Mouse (Mus musculus): ENCODE results near the gene Fbxl2. TPM values are rescaled to one million over a fixed set of nuclear protein-coding genes. Genes with fewer than 3 reads are reported as not detected.

Fbxl2 gene
- polyA plus RNA-seq, 1 experiment, result 21.8 TPM

- no peak for TF ChIP-seq POLR2AphosphoS2 (IDR thresholded peaks at IDR 0.05; ENCODE audit: insufficient read length, low read depth)
- no peak for TF ChIP-seq E2F4 (IDR thresholded peaks at IDR 0.05; ENCODE audit: insufficient read depth)
- TF ChIP-seq TCF12 (IDR thresholded peaks at IDR 0.05; ENCODE audit: insufficient read depth, poor library complexity, severe bottlenecking), result no peak
- TF ChIP-seq MAX (IDR thresholded peaks at IDR 0.05; ENCODE audit: low read depth), result no peak
- TF ChIP-seq REST (IDR thresholded peaks at IDR 0.05; ENCODE audit: insufficient read depth, insufficient read length), result no peak
- TF ChIP-seq TCF3 (IDR thresholded peaks at IDR 0.05; ENCODE audit: insufficient read length, low read depth), result no peak
- TF ChIP-seq USF1 (IDR thresholded peaks at IDR 0.05; ENCODE audit: low read depth), result no peak
- TF ChIP-seq POLR2A (IDR thresholded peaks at IDR 0.05; ENCODE audit: insufficient read length, low read depth), result no peak
- TF ChIP-seq MYOD1 (IDR thresholded peaks at IDR 0.05; ENCODE audit: control insufficient read depth in 1 of 3, insufficient read length in 2 of 3, low read depth in 2 of 3), result no peak
- TF ChIP-seq MYOG (IDR thresholded peaks at IDR 0.05; ENCODE audit: control insufficient read depth in 1 of 3, insufficient read depth in 1 of 3, insufficient read length in 2 of 3, low read depth in 2 of 3), result no peak
- no peak for TF ChIP-seq SRF (IDR thresholded peaks at IDR 0.05; ENCODE audit: control insufficient read depth, insufficient read length, low read depth)
- no peak for TF ChIP-seq CEBPB (IDR thresholded peaks at IDR 0.05; ENCODE audit: insufficient read depth, poor library complexity, severe bottlenecking)
- no peak overlapping the region for H3ac ChIP-seq (ENCODE audit: control insufficient read depth, insufficient read length)
- peaks cover 42% of the 10 kb centered on the region for H3K36me3 ChIP-seq (ENCODE audit: control insufficient read depth, insufficient read depth)
- no peak overlapping the region for H3K4me3 ChIP-seq
- H3K4me2 ChIP-seq (ENCODE audit: low read depth), result no peak overlapping the region
- H3K27me3 ChIP-seq (ENCODE audit: control insufficient read depth, insufficient read depth, insufficient read length), result no peaks in the 10 kb centered on the region
- no peaks in the 10 kb centered on the region for H3K79me2 ChIP-seq (ENCODE audit: control insufficient read depth, insufficient read depth)
Observed at GRCm38 (mm10) chr9:113974945-113975344, 71.0 kb downstream of the Fbxl2 start.

GRCm38 (mm10) chr9:113973857-113974256 is 72.1 kb downstream of the Fbxl2 start:
- Histone ChIP-seq H3K4me2 (ENCODE audit: low read depth) (no peak overlapping the region), H3K27me3 (ENCODE audit: control insufficient read depth, insufficient read depth, insufficient read length) (no peaks in the 10 kb centered on the region), H3ac (ENCODE audit: control insufficient read depth, insufficient read length) (no peak overlapping the region), H3K36me3 (ENCODE audit: control insufficient read depth, insufficient read depth) (peaks cover 39% of the 10 kb centered on the region), H3K4me3 (no peak overlapping the region), H3K79me2 (ENCODE audit: control insufficient read depth, insufficient read depth) (no peaks in the 10 kb centered on the region)
- TF ChIP-seq POLR2A (IDR thresholded peaks at IDR 0.05; ENCODE audit: insufficient read length, low read depth) (peak; percentile 45), POLR2AphosphoS2 (IDR thresholded peaks at IDR 0.05; ENCODE audit: insufficient read length, low read depth) (peak; percentile 73), TCF12 (IDR thresholded peaks at IDR 0.05; ENCODE audit: insufficient read depth, poor library complexity, severe bottlenecking) (no peak)

DNA sequence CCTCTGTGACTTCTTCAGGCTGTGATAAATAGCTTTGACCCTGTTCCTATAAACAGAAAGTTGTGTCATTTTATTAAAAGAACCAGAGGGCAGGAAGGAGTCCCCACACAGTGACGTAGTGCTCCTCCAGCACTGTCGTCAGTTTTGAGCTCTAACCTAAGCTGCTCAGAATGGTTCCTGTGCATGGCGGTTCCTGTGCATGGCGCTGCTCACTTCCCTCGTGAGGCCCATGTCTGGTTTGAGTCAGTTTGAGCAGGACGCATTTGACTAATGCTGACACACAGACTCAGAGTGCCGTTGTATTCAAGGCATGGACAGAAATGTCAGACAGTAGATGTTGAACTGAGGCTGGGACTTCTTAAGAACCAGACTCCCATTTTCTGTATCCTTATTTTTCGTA is 74.4 kb downstream of the Fbxl2 start:
- H3K27me3 ChIP-seq (ENCODE audit: control insufficient read depth, insufficient read depth, insufficient read length), result no peaks in the 10 kb centered on the region
- H3K79me2 ChIP-seq (ENCODE audit: control insufficient read depth, insufficient read depth), result no peaks in the 10 kb centered on the region
- H3ac ChIP-seq (ENCODE audit: control insufficient read depth, insufficient read length), result no peak overlapping the region
- no peak overlapping the region for H3K4me2 ChIP-seq (ENCODE audit: low read depth)
- TF ChIP-seq TCF3 (IDR thresholded peaks at IDR 0.05; ENCODE audit: insufficient read length, low read depth) (no peak), POLR2AphosphoS2 (IDR thresholded peaks at IDR 0.05; ENCODE audit: insufficient read length, low read depth) (peak; percentile 61)
- H3K4me3 ChIP-seq, result no peak overlapping the region
- H3K36me3 ChIP-seq (ENCODE audit: control insufficient read depth, insufficient read depth), result peaks cover 38% of the 10 kb centered on the region

DNA sequence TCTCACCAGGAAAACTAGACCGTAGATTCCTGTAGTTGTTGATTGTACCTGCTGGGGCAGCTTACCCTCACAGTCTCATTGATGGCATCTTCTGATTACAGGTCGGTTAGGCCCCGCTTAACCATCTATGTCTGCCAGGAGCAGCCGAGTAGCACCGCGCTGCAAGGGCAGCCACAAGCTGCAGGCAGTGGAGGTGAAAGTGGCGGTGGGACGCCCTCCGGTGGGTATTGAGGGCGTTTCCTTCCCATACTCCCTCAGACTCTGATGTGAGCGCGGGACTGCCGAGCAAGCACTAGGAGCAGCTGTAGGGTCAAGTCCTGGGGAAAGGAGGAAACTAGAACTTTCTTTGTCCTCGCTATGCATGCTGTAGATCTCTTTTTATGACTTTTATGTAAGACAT is 76.0 kb downstream of the Fbxl2 start:
- Histone ChIP-seq H3K36me3 (ENCODE audit: control insufficient read depth, insufficient read depth) (peaks cover 28% of the 10 kb centered on the region), H3K4me3 (no peak overlapping the region), H3K27me3 (ENCODE audit: control insufficient read depth, insufficient read depth, insufficient read length) (no peaks in the 10 kb centered on the region), H3K4me2 (ENCODE audit: low read depth) (no peak overlapping the region), H3ac (ENCODE audit: control insufficient read depth, insufficient read length) (no peak overlapping the region), H3K79me2 (ENCODE audit: control insufficient read depth, insufficient read depth) (no peaks in the 10 kb centered on the region)
- peak; percentile 51 for TF ChIP-seq POLR2AphosphoS2 (IDR thresholded peaks at IDR 0.05; ENCODE audit: insufficient read length, low read depth)
- TF ChIP-seq MYOD1 (IDR thresholded peaks at IDR 0.05; ENCODE audit: control insufficient read depth in 1 of 3, insufficient read length in 2 of 3, low read depth in 2 of 3), result no peak

- TF ChIP-seq MAX (IDR thresholded peaks at IDR 0.05; ENCODE audit: low read depth) (no peak), TCF3 (IDR thresholded peaks at IDR 0.05; ENCODE audit: insufficient read length, low read depth) (no peak), MYOG (IDR thresholded peaks at IDR 0.05; ENCODE audit: control insufficient read depth in 1 of 3, insufficient read depth in 1 of 3, insufficient read length in 2 of 3, low read depth in 2 of 3) (no peak), CEBPB (IDR thresholded peaks at IDR 0.05; ENCODE audit: insufficient read depth, poor library complexity, severe bottlenecking) (no peak), REST (IDR thresholded peaks at IDR 0.05; ENCODE audit: insufficient read depth, insufficient read length) (no peak), MYOD1 (IDR thresholded peaks at IDR 0.05; ENCODE audit: control insufficient read depth in 1 of 3, insufficient read length in 2 of 3, low read depth in 2 of 3) (no peak), USF1 (IDR thresholded peaks at IDR 0.05; ENCODE audit: low read depth) (no peak), SRF (IDR thresholded peaks at IDR 0.05; ENCODE audit: control insufficient read depth, insufficient read length, low read depth) (no peak), POLR2AphosphoS2 (IDR thresholded peaks at IDR 0.05; ENCODE audit: insufficient read length, low read depth) (no peak), E2F4 (IDR thresholded peaks at IDR 0.05; ENCODE audit: insufficient read depth) (no peak), POLR2A (IDR thresholded peaks at IDR 0.05; ENCODE audit: insufficient read length, low read depth) (no peak), TCF12 (IDR thresholded peaks at IDR 0.05; ENCODE audit: insufficient read depth, poor library complexity, severe bottlenecking) (no peak)
- Histone ChIP-seq H3K4me2 (ENCODE audit: low read depth) (no peak overlapping the region), H3K79me2 (ENCODE audit: control insufficient read depth, insufficient read depth) (no peaks in the 10 kb centered on the region), H3K36me3 (ENCODE audit: control insufficient read depth, insufficient read depth) (peaks cover 32% of the 10 kb centered on the region), H3K27me3 (ENCODE audit: control insufficient read depth, insufficient read depth, insufficient read length) (no peaks in the 10 kb centered on the region), H3ac (ENCODE audit: control insufficient read depth, insufficient read length) (no peak overlapping the region), H3K4me3 (no peak overlapping the region)
Observed at GRCm38 (mm10) chr9:113969399-113969798, 76.6 kb downstream of the Fbxl2 start.

All from myocyte (in vitro differentiated cells).